Mouse (Mus musculus): Measurements from ENCODE around the gene Grasp.

Gene Grasp

DNA sequence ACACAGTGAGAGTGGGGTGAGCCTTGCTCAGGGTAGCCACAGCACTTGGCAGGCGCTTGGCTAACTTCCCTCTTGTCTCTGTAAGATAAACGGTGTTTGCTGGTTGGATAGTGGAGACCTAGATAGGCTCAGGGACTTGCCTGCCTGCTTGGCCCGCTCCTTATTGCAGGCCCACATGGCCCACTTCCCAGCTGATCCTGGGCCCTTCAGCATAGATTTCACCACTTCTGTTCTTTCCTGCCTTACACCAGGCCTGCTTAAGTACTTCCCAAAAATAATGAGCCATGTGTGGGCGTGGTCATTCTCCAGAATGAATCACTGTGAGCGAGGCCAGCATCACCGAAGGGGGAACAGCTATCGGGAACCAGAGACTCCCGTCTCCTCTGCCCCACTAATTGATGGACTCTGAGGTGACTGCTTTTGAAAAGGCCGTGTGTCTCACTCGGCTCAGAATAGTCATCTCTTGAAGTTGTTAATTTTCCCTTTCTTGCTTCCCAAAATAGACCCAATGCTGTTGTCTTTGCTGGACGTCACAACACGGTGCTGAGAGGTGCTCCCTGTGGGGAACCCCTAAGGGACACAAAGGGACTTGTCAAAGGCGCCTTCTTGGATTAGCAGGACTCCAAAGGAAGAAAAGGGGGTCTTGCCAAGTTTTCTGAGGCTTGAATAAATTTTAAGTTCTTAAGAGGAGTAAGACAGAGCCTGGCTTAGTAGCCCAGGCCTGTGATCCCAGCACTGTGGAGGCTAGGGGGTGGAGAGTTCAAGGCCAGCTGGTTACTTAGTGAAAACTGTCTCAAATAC is 32.3 kb upstream of the Grasp start:
- H3K4me3 ChIP-seq (replicated peaks; ENCODE audit: low read length) = no peak overlapping the region
- peaks cover 42% of the 10 kb centered on the region for H3K36me3 ChIP-seq (ENCODE audit: insufficient read depth, low read length)
- no peaks in the 10 kb centered on the region for H3K27me3 ChIP-seq (ENCODE audit: insufficient read depth, low read length)
- H3K9me3 ChIP-seq (ENCODE audit: low read length) = no peaks in the 10 kb centered on the region
- TF ChIP-seq NANOG (IDR thresholded peaks at IDR 0.05; ENCODE audit: borderline replicate concordance, low read length) = no peak
- TF ChIP-seq POU5F1 (IDR thresholded peaks at IDR 0.05; ENCODE audit: borderline replicate concordance, low read length) = no peak
- TF ChIP-seq CTCF (conservative IDR thresholded peaks at IDR 0.05; ENCODE audit: low read length) = no peak
- H3K4me1 ChIP-seq (replicated peaks; ENCODE audit: low read depth, low read length) = peaks cover 19% of the 10 kb centered on the region

DNA sequence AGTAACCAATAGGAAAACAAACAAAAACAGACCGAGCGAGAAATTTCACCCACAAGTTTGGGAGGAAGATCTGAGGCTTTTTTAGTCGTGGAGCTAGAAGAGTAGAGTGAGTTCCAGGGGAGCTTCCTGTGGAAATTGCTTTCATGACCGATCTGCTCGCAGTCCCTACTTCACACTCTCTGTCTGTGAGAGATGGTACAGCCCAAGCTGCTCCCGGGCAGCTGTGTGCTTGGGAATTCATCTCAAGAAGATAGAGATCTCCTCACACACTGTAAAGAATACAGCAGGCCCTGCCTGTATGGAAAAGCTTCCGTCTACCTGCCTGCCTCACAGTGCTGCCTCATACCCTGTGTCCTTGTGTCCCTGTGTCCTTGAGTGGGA is 31.7 kb upstream of the Grasp start:
- Histone ChIP-seq H3K27me3 (ENCODE audit: insufficient read depth, low read length) (no peaks in the 10 kb centered on the region), H3K36me3 (ENCODE audit: insufficient read depth, low read length) (peaks cover 45% of the 10 kb centered on the region), H3K9me3 (ENCODE audit: low read length) (peaks cover 3% of the 10 kb centered on the region; the same call in 1 of the 2 replicates), H3K4me1 (replicated peaks; ENCODE audit: low read depth, low read length) (peaks cover 19% of the 10 kb centered on the region), H3K4me3 (replicated peaks; ENCODE audit: low read length) (no peak overlapping the region)
- no peak for TF ChIP-seq NANOG (IDR thresholded peaks at IDR 0.05; ENCODE audit: borderline replicate concordance, low read length)
- TF ChIP-seq POU5F1 (IDR thresholded peaks at IDR 0.05; ENCODE audit: borderline replicate concordance, low read length) = no peak
- TF ChIP-seq CTCF (conservative IDR thresholded peaks at IDR 0.05; ENCODE audit: low read length) = no peak

DNA sequence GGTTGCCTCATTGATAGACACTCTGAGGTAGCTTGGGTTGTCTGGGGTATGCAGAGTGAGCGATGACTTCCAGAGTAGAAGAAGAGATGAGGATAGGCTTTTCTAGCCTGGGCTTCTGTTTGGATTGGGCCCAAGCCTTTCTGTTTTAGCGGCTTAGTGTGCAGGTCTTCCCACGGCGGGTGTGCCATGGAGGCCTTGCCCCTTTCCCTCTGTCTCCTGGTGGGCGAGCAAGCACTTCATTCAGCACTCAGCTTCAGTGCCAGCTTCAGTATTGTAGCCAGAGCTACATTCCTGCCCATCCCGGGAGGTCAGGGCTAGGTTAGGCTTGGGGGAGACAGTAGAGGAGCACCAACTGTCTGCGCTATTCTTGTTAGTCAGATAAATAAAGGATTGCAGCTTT is 31.3 kb upstream of the Grasp start:
- H3K36me3 ChIP-seq (ENCODE audit: insufficient read depth, low read length) = peaks cover 45% of the 10 kb centered on the region
- peaks cover 19% of the 10 kb centered on the region for H3K4me1 ChIP-seq (replicated peaks; ENCODE audit: low read depth, low read length)
- H3K27me3 ChIP-seq (ENCODE audit: insufficient read depth, low read length) = no peaks in the 10 kb centered on the region
- H3K9me3 ChIP-seq (ENCODE audit: low read length) = peaks cover 7% of the 10 kb centered on the region
- TF ChIP-seq CTCF (conservative IDR thresholded peaks at IDR 0.05; ENCODE audit: low read length) (no peak), POU5F1 (IDR thresholded peaks at IDR 0.05; ENCODE audit: borderline replicate concordance, low read length) (no peak), NANOG (IDR thresholded peaks at IDR 0.05; ENCODE audit: borderline replicate concordance, low read length) (no peak)
- no peak overlapping the region for H3K4me3 ChIP-seq (replicated peaks; ENCODE audit: low read length)

DNA sequence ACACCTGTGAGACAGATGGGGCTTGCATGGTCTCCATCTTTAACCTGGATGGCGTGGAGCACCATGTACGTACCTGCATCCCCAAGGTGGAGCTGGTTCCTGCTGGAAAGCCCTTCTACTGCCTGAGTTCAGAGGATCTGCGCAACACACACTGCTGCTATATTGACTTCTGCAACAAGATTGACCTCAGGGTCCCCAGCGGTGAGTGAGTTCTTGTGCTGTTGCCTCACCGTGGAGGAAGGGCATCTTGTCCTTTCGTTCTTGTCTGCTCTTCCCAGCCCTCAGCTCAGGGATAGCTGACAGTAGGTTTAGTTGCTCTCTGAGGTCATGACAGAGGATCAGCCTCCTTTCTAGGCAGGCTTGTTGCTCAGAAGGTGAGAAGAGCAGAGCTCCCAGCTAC is 30.0 kb upstream of the Grasp start:
- TF ChIP-seq CTCF (conservative IDR thresholded peaks at IDR 0.05; ENCODE audit: low read length) = no peak
- TF ChIP-seq POU5F1 (IDR thresholded peaks at IDR 0.05; ENCODE audit: borderline replicate concordance, low read length) = no peak
- TF ChIP-seq NANOG (IDR thresholded peaks at IDR 0.05; ENCODE audit: borderline replicate concordance, low read length) = no peak

DNA sequence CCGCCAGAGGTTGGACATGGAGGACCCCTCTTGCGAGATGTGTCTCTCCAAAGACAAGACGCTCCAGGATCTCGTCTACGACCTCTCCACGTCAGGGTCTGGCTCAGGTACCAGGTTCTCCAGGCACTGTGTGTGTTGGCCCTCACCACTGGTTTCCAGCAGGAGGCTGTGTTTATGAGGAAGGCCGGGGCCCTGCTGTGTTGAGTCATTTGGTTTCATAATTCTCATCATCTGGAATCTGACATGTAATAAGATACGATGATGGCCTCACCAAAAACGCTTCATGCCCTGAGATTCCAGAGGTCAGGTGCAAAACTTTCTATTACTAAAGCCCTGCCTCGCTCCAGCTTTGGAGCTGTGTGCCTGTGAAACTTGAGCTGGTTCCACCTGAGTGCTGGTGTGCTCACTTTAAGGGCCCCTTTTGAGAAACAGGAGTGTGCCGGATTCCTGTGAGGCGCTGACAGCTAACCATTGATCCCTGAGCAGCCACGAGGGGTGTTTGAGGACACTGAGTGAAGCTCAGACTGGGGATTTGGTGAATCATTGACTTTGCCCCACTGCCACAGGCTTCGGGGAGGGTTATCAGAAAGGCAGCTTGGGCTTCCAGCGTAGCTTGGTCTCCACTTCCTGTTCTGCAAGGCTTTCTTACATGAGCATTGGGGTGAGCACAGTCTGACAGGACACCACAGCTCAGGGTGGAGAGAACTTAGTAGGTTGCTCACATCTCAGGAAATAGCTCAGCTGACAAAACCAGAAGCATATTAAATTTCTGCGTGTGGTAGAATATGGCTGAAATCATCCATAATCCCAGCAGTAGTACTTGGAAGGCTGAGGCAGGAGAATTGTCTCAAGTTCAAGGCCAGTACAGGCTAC is 28.8 kb upstream of the Grasp start:
- Histone ChIP-seq H3K36me3 (ENCODE audit: insufficient read depth, low read length) (peaks cover 69% of the 10 kb centered on the region), H3K4me1 (replicated peaks; ENCODE audit: low read depth, low read length) (peaks cover 19% of the 10 kb centered on the region), H3K27me3 (ENCODE audit: insufficient read depth, low read length) (no peaks in the 10 kb centered on the region), H3K9me3 (ENCODE audit: low read length) (peaks cover 14% of the 10 kb centered on the region), H3K4me3 (replicated peaks; ENCODE audit: low read length) (no peak overlapping the region)
- TF ChIP-seq CTCF (conservative IDR thresholded peaks at IDR 0.05; ENCODE audit: low read length) (no peak), POU5F1 (IDR thresholded peaks at IDR 0.05; ENCODE audit: borderline replicate concordance, low read length) (no peak), NANOG (IDR thresholded peaks at IDR 0.05; ENCODE audit: borderline replicate concordance, low read length) (no peak)

More for the DNA sequence above, 30.0 kb upstream of the Grasp start:
- H3K9me3 ChIP-seq (ENCODE audit: low read length) = peaks cover 14% of the 10 kb centered on the region
- H3K36me3 ChIP-seq (ENCODE audit: insufficient read depth, low read length) = peaks cover 58% of the 10 kb centered on the region
- no peak overlapping the region for H3K4me3 ChIP-seq (replicated peaks; ENCODE audit: low read length)
- peaks cover 19% of the 10 kb centered on the region for H3K4me1 ChIP-seq (replicated peaks; ENCODE audit: low read depth, low read length)
- H3K27me3 ChIP-seq (ENCODE audit: insufficient read depth, low read length) = no peaks in the 10 kb centered on the region

DNA sequence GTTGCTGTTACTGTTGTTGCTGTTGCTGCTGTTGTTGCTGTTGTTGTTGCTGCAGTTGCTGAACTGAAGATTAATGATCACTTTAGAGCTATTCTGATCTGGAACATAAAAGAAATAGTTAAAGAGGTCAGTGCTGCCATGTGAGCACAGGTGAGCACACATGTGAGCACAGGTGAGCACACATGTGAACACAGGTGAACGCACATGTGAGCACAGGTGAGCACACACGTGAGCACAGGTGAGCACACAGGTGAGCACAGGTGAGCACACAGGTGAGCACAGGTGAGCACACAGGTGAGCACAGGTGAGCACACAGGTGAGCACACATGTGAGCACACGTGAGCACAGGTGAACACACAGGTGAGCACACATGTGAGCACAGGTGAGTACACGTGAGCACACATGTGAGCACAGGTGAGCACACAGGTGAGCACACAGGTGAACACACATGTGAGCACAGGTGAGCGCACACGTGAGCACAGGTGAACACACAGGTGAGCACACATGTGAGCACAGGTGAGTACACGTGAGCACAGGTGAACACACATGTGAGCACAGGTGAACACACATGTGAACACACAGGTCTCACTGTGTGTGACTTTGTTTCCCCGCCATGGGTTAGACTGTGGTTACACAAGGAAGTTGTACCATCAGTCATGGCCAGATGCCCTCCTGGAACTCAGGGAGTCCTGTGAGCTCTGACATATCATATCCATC is 27.8 kb upstream of the Grasp start:
- H3K9me3 ChIP-seq (ENCODE audit: low read length) = peaks cover 14% of the 10 kb centered on the region
- peaks cover 79% of the 10 kb centered on the region for H3K36me3 ChIP-seq (ENCODE audit: insufficient read depth, low read length)
- TF ChIP-seq CTCF (conservative IDR thresholded peaks at IDR 0.05; ENCODE audit: low read length) (no peak), POU5F1 (IDR thresholded peaks at IDR 0.05; ENCODE audit: borderline replicate concordance, low read length) (no peak), NANOG (IDR thresholded peaks at IDR 0.05; ENCODE audit: borderline replicate concordance, low read length) (no peak)
- no peaks in the 10 kb centered on the region for H3K27me3 ChIP-seq (ENCODE audit: insufficient read depth, low read length)
- no peak overlapping the region for H3K4me3 ChIP-seq (replicated peaks; ENCODE audit: low read length)
- H3K4me1 ChIP-seq (replicated peaks; ENCODE audit: low read depth, low read length) = peaks cover 17% of the 10 kb centered on the region

DNA sequence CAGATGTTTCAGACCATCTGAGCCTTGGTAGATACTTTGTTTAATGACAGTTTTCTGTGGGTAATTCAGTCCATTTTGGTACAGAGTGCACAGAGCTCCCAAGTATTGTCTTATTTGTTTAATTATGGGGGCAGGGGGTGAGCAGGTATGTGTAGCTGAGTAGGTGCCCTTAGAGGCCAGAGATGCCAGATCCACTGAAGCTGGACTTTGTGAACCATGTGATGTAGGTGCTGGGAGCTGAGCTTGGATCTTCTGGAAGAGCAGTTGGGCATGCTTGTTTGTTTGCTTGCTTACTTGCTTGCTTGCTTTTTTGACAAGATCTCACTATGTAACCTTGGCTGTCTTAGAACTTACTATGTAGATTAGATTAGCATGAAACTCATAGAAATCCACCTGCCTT is 27.0 kb upstream of the Grasp start:
- Histone ChIP-seq H3K36me3 (ENCODE audit: insufficient read depth, low read length) (peaks cover 87% of the 10 kb centered on the region), H3K4me3 (replicated peaks; ENCODE audit: low read length) (no peak overlapping the region), H3K27me3 (ENCODE audit: insufficient read depth, low read length) (no peaks in the 10 kb centered on the region), H3K9me3 (ENCODE audit: low read length) (peaks cover 14% of the 10 kb centered on the region), H3K4me1 (replicated peaks; ENCODE audit: low read depth, low read length) (peaks cover 10% of the 10 kb centered on the region)
- no peak for TF ChIP-seq CTCF (conservative IDR thresholded peaks at IDR 0.05; ENCODE audit: low read length)
- no peak for TF ChIP-seq POU5F1 (IDR thresholded peaks at IDR 0.05; ENCODE audit: borderline replicate concordance, low read length)
- TF ChIP-seq NANOG (IDR thresholded peaks at IDR 0.05; ENCODE audit: borderline replicate concordance, low read length) = no peak

Data from E14TG2a.4 (cell line).